Mouse (Mus musculus) urinary bladder, postnatal 4 days (tissue): ENCODE data around the gene Usp30.
A peak's percentile ranks its signal among the peaks of the same experiment; 100 is the strongest.

Experiments used
- DNase-seq, 2 experiments: peaks; one replicate each; pipeline ENCODE4 v3.0.0; 2021 to 2022; ENCODE audit warnings: low spot score in 2 of 2

Usp30 gene

GRCm38 (mm10) chr5:114065161-114065560 lies at the start of gene Usp30:
Gene Usp30, plus strand, starts transcription at chr5:114065461.
- DNase-seq, result no peak

DNA sequence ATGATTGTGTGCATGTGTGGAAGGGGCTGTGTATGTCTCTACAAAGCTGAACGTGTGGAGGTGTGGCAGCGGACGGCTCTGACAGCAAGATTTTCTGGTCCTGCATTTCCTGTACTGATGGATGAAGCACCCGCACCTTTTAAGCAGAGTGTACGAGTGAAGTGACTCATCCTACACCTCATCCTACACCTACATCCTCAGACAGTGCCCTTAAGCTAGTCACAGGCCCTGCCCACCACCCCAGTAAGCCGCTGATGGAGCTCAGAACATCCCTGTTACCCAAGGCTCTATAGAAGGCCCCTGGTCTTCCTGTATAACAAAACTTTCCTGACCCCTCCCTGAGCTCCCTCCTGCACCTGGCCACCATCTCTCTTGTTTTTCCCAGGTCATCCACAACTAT lies 40.9 kb upstream of the Usp30 start:
- no peak for DNase-seq

DNA sequence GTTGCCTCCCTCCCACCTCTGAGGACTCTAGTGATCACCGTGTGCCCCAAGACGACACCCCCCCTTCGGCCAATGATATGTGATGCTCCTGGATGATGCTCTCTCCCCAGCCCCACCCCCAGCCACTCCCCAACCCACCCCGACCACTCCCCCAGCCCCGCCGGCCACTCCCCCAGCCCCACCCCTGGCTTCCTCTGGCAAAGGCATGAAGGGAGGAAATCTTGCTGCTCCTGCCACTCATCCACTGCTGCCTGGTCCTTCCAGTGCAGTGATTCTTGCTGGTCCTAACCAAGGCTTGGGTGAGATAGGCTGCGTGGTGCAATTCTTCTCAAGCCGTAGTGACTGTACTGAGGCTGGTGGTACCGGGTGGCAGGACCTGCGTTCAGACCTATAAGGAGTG lies 40.4 kb upstream of the Usp30 start:
- no peak for DNase-seq

DNA sequence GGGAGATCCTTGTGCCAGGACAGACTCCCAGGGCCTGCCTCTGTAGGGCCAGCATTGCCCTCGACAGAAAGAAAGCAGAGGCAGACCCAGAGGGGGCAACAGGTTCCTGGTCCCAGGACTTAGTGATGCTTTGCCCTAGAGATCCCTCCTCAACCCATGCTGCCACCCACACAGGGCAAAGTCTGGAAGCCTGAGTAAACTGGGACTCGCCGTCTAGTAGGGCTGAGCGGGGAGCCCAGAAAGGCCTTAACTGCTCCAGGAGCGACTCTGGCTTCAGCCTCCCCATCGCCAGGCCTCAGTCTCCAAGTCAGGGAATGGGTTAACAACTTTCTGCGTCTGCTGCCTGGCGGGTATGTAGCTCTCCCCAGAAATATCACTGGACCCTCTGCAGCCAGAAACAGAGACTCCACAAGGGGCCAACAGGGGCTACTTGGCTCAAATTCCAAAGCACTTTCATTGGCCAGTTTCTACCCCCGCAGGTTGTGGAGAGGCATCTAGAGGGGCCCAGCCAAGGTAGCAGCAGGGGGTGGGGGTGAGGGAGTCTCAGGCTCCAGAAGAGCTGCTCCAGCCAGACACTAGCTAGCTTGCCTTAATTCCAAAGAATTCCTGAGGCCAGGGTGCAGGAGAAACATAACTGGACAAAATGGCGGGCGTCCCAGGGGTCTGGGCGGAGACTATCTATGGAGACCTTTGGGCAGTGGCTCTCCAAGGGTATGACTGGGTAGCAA lies 37.9 kb upstream of the Usp30 start:
- no peak for DNase-seq

DNA sequence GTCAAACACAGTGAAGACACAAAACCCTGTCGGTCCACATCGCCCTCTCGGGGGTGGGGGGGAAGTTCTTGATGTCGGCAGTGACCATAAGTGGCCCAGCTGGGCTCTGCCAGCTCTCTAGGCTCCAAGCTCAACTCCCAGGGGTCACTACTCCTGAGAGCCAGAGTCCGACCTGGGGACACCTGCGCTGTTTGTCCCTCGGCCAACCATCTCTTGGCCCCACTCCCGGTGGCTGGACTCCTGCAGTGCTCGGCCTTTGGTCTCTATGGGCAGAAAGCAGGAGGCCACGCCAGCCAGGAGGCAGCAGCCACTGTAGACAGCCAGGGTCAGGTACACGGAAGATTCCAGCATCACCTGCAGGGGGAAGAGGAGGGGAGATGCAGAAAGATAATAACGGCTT lies 37.1 kb upstream of the Usp30 start:
- DNase-seq, result no peak

GRCm38 (mm10) chr5:114030652-114031051 lies 34.6 kb upstream of the Usp30 start:
- DNase-seq, result no peak

GRCm38 (mm10) chr5:114032161-114032763 lies 33.0 kb upstream of the Usp30 start:
- DNase-seq, result no peak

DNA sequence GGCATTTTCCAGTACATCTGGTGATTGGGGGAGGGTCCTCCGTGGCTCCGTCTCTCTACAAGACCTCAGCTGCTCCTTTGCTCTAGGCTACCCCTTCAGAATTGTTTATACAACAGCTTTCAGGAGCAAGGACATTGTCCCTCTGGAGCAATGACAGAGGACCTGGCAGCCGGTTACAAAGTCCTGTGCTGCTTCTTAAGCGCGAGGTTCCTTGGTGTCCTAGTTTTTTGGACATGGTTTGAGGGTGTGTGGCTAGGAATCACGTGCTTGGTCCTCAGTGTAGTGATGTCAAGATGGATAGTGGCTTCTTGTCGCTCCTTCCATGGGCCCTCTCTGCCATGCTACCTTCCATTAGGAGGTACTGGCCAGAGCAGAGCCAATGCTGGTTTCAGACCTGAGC lies 30.9 kb upstream of the Usp30 start:
- no peak for DNase-seq

DNA sequence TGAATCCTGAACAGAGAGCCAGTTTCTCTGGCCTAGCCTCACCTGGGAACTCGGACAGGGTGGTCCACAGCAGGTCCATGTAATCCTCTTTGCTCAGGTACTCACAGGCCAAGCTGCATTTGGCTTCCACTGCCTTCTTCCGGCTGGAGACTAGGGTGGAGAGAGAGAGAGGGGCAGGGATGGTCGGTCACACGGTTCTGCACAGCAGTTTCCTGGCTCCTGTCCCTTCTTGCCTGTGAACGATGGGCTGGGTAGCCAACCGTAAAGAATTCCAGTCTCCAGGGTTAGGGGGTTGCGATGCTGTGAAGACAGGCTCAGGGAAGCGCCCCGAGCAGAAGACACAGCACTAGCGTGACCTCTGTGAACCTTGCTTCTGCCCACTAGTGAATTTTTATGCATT lies 30.1 kb upstream of the Usp30 start:
- no peak for DNase-seq

DNA sequence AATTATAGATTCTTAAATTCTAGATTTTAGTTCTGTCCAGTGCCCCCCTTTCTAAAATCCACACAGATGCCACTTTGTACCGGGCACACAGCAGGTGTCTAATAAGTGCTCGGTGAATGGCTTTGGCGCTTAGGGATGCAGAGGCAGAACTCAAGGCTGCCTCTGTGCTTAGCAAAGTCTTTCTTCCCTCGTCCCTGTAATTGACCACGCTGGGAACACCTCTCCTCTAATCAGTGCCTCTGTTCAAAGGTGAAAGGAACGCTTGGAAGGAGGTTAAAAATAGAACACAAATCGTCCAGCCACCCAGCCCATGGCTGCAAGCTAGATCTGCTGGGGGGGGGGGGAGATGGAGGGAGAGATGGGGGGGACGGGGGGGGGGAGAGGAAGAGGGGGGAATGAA lies 24.8 kb upstream of the Usp30 start:
- no peak for DNase-seq

DNA sequence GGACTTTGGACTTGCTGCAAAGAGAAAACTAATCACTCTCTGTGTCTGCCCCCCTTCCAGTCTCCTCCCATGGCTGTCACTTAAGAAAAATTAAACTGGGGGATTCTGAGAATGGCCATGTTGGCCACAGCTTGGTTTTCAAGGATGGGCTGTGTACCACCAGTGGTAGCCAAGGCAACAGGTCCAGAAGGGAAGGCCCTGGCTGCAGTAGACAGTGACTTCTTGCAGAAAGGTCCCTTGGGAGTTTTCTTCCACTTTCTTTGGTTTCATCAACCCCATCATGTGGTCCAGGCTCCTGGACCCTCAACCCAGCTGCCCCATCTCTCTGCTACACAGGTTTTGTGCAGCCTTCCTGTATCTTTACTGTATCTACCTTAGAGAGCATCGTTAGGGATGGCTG lies 24.4 kb upstream of the Usp30 start:
- DNase-seq, result no peak

DNA sequence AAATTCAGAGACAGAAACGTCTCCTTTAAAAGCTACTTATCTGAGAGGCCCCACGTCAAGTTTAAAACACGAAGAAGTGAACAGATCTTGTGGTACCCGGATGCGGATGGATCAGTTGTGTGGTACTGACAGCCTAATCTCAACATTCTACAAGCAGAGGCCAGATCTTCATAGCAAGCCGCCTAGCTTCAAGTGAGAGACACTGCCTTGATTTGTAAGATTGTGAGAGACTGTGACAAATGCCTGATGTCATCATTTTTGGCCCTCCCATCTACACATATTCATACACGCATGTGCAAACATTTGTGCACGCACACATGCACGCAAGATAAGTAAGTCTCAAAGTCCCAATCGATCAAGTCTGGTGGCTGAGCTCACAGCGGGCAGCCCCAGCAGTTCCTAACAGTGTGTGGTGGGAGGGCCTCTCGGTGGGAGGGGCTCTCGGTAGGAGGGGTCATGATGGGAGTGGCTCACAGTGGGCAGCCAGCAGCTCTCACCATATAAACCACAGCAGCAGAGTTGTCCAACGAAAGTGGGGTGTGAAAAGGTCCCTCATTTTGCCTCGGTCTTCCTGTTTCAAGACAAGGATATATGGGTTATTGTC lies 23.8 kb upstream of the Usp30 start:
- DNase-seq, result peak in 1 of 2 experiments; percentile 24

DNA sequence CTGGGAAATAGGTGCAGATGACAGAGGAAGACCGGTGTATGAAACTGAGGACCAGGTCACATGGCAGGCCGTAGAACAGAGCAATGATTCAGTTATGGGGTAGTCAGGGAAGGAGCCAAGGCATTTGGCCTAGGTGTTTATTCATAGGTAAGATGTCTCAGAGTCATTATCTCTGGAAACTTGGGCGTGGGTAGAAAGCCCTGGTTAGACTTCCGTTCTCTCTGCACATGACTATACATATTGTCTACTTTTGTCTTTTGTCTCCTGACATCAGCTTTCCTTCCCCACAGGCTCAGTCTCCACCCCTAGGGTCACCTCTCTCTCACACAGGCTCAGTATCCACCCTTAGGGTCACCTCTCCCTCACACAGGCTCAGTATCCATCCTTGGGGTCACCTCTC lies 21.5 kb upstream of the Usp30 start:
- DNase-seq, result no peak

DNA sequence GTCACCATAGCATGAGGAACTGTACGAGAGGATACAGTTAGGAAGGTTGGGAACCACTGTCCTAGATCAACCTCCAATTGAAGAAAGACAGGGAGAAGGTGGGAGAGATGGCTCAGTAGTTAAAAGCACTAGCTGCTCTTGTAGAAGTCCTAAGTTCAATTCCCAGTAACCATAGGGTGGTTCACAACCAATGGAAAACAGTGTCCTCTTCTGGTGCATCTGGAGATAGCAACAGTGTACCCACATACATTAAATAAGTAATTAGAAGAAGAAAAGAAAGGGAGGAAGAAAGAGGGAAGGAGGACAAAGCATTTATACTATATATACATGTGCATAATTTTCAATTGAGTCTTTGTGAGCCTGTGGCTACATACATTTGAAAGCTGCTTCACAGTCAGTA lies 20.1 kb upstream of the Usp30 start:
- DNase-seq, result no peak

- DNase-seq, result no peak
These were observed 19.1 kb upstream of the Usp30 start for GRCm38 (mm10) chr5:114046151-114046550.

DNA sequence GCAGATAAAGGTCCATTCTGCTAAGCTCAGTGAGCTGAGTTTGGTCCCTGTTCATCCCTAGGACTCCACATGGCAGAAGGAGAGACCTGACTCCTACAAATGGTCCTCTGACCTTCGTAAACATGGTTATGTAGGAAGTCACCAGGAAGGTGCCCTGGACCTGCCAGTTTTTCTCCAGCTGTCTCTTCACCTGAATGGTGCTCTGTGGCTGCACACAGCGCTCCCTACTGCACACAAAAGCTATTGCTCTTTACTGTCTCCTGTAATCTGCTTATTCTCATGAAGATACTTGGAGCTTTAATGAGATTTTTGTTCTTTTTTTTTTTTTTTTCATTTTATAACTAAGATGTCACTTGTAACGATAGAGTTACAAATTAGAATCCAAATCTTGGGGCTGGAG lies 18.7 kb upstream of the Usp30 start:
- DNase-seq, result no peak

GRCm38 (mm10) chr5:114047182-114047581 lies 18.1 kb upstream of the Usp30 start:
- no peak for DNase-seq

- no peak for DNase-seq
These were observed 16.4 kb upstream of the Usp30 start for GRCm38 (mm10) chr5:114048731-114049308.

GRCm38 (mm10) chr5:114052246-114052761 lies 13.0 kb upstream of the Usp30 start:
- peak; percentile 43 to 75 for DNase-seq

DNA sequence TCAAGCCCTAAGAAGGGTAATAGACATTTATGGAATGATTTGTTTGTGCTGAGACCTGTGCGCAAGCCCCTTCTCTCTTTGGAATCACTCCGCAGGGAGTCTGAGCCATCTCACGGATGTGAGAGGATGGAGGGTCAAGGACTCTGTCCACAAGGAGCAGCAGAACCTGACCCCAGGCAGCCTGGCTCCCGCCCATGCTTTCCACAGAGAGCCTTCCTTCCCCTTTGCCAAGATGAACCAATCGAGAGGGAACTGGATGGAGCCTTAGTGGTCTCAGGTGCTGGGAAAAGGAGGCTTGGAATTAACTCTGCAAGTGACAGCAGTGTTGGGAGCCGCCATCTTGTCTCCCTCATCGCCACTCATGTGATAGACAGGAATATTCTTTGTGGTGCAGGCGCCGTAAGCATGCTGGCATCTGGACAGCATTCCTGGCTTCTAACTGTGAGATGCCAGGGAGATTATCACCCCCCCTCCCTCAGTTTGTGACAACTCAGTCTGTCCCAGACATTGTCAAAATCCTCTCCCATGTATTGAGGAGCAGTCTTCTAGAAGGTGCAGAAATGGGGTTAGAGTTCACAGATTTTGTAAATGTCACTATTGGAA lies 8.0 kb upstream of the Usp30 start:
- DNase-seq, result no peak

DNA sequence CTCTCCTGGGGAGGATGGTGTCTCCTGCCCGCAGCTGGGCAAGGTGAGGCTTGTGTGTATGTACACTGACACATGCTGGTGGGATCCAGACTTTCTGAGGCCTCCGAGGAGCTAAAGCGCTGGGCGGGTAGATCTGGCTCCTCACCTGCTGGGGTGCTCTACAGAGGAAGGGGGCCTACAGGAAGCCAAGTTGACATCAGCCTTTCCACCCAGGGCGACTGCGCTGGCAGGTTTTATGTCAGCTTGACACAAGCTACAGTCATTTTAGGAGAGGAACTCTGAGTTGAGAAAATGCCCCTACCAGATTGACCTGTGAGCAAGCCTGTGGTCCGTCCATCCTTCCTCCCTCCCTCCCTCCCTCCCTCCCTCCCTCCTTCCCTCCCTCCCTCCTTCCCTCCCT lies 3.6 kb upstream of the Usp30 start:
- no peak for DNase-seq

DNA sequence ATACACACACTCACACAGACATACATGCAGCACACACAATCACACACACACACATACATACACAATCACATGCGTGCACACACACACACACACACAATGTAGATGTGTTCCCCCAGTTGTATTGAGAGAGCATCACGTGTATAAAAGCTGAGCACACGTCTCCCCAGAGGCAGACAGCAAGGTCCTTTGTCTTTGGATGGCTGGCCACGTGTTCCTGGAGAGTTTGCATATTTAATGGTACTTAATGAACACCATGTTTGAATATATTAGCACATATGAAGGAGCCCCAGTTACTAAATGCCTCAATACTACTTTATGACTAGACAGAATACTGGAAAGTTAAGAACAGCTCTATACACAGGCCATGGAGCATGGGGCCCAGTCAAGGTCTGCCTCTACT lies 1.3 kb upstream of the Usp30 start:
- no peak for DNase-seq
